Mouse (Mus musculus): ENCODE measurements around the gene Cyp2d10. TPM values are rescaled to one million over a fixed set of nuclear protein-coding genes. Genes with fewer than 3 reads are reported as not detected.
"Not testable (repeated sequence)": the region's sequence is repeated elsewhere in the genome, so short reads cannot be mapped to it uniquely, and the experiment has no call there.

Gene Cyp2d10
- polyA plus RNA-seq, 1 experiment: not detected

DNA sequence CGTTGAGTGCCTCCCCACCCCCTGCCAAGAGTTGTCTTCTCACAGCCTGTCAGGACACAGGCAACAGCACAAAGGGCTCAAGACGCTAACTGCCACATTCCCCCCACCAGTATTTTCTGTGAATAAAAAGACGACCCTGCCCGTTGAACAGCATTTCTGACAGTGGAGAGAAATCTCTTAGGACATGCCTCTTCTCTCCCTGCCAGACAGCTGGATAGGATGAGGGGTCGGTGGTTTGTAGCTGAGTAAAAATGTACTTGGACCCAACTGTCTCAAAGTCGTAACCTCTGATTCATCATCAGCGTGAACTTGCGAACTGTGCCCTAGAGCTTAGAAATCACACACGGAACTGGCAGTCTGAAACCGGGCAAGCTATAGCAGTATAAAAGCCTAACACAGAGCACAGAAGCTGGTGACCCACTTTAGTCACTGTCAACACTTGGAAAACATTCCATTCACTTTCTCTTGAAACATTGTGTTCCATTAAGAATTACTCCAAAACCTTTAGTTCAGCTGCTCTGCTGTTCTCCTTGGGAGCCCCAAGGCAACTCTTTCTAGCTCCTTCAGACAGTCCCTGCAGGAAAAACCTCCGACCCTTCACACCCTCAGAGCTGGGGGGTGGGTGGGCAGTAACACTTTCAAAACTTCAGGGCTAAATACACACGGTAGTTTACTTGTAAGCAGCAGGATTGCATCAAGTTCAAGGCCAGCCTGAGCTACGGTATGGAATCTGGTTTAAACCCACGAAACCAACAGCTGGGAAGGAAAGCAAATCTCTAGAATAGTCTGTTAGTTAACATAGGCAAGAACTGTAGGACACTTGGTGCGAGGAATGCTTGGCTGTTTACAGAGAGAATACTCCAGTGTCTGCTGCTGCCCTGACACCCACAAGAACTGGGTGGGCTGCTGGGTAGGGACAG, 28.5 kb downstream of the Cyp2d10 start:
- Histone ChIP-seq H3K4me3 (ENCODE audit: insufficient read depth, low read depth, low read length) (peak overlapping the region; percentile 87), H3K4me1 (ENCODE audit: control insufficient read depth, insufficient read depth, insufficient read length, low read length) (peaks cover 22% of the 10 kb centered on the region), H3K27ac (replicated peaks; ENCODE audit: low read depth, low read length) (peak overlapping the region; percentile 99)

DNA sequence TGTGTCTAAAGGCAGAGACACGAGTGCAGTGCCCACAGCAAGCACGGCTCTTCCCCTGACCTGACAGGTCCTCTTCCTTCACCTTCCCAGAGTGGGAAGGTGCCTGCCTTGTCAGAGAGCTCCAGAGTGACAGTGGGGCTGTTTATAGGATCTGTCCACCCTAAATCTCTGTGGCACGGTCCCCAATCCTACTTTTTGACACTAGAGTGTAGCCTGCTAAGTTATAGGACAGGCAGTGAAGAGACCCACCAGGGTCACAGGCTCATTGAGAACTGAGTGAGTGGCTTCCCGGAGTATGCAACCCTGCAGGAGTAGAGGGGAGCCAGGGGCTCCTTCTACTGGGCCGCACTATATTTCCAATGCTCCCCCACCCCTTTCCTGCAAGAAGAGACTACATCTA, 29.3 kb downstream of the Cyp2d10 start:
- Histone ChIP-seq H3K4me1 (ENCODE audit: control insufficient read depth, insufficient read depth, insufficient read length, low read length) (peaks cover 22% of the 10 kb centered on the region), H3K4me3 (ENCODE audit: insufficient read depth, low read depth, low read length) (peak overlapping the region; percentile 87), H3K27ac (replicated peaks; ENCODE audit: low read depth, low read length) (peak overlapping the region; percentile 99)

DNA sequence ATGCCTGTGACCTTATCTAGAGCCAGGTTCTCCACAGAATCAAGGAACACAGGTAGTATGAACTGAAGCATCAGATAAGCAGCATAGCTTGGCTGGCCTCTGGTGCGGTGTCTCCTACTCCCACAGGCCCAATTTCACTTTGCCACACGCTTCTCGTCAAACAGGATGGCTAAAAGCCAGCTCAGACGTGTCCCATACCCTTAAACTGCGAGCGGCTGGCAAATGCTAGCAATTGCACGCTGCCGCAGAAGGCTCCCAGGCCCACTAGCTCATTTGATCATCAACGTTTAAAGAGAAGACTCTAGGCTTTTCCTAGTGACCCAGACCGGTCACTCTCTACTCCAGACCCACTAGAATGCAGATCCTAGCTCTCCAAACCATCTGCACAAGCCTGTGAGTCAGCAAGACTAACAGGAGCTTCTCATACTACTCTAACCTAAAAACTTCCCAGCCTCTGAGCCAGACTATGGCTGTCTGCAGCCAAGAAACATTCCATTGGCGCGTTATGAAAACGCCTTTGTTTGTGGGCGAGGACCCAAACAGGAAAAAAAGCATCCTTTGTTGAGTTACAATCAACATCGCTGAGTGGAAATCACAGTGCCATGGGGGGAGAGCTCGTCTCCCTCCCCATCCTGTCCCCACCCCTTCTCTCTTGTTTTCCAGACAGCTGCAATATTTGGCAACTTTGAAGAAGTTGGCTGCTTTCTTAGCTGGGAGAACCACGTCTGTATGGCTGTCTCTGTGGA, 30.4 kb downstream of the Cyp2d10 start:
- Histone ChIP-seq H3K4me1 (ENCODE audit: control insufficient read depth, insufficient read depth, insufficient read length, low read length) (peaks cover 22% of the 10 kb centered on the region), H3K27ac (replicated peaks; ENCODE audit: low read depth, low read length) (peak overlapping the region; percentile 99), H3K4me3 (ENCODE audit: insufficient read depth, low read depth, low read length) (peak overlapping the region; percentile 9)

- Histone ChIP-seq H3K4me3 (ENCODE audit: insufficient read depth, low read depth, low read length) (no peak overlapping the region), H3K4me1 (ENCODE audit: control insufficient read depth, insufficient read depth, insufficient read length, low read length) (peaks cover 22% of the 10 kb centered on the region), H3K27ac (replicated peaks; ENCODE audit: low read depth, low read length) (peak overlapping the region; percentile 76)
These were observed 31.1 kb downstream of the Cyp2d10 start for GRCm38 (mm10) chr15:82375855-82376254.

DNA sequence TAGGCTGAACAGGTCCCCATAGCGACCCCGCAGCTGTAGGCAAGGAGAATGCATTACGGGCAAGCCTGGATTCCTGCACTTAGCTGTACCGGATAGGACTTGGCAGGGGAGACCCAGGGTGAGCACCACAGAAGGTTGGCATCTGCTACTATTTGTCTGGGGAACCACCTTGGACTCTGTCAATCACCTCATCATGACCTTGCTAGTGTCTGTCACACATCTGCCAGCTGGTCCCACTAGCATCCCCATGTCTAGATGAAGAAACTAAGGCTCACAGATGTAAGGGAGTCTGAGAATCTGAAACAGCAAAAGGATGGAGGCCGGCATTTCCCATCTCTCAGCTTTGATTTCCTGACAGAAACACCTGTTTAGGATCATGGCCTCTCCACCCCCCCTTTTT, 32.6 kb downstream of the Cyp2d10 start:
- H3K4me1 ChIP-seq (ENCODE audit: control insufficient read depth, insufficient read depth, insufficient read length, low read length): peaks cover 26% of the 10 kb centered on the region
- H3K4me3 ChIP-seq (ENCODE audit: insufficient read depth, low read depth, low read length): no peak overlapping the region
- no peak overlapping the region for H3K27ac ChIP-seq (replicated peaks; ENCODE audit: low read depth, low read length)

GRCm38 (mm10) chr15:82372991-82373390, 34.0 kb downstream of the Cyp2d10 start:
- H3K4me1 ChIP-seq (ENCODE audit: control insufficient read depth, insufficient read depth, insufficient read length, low read length): peaks cover 20% of the 10 kb centered on the region
- H3K27ac ChIP-seq (replicated peaks; ENCODE audit: low read depth, low read length): no peak overlapping the region
- H3K4me3 ChIP-seq (ENCODE audit: insufficient read depth, low read depth, low read length): no peak overlapping the region

GRCm38 (mm10) chr15:82372446-82372845, 34.5 kb downstream of the Cyp2d10 start:
- Histone ChIP-seq H3K27ac (replicated peaks; ENCODE audit: low read depth, low read length) (no peak overlapping the region), H3K4me1 (ENCODE audit: control insufficient read depth, insufficient read depth, insufficient read length, low read length) (peaks cover 15% of the 10 kb centered on the region), H3K4me3 (ENCODE audit: insufficient read depth, low read depth, low read length) (no peak overlapping the region)

- no peak overlapping the region for H3K4me3 ChIP-seq (ENCODE audit: insufficient read depth, low read depth, low read length)
- H3K4me1 ChIP-seq (ENCODE audit: control insufficient read depth, insufficient read depth, insufficient read length, low read length): peaks cover 3% of the 10 kb centered on the region
- no peak overlapping the region for H3K27ac ChIP-seq (replicated peaks; ENCODE audit: low read depth, low read length)
These were observed 38.1 kb downstream of the Cyp2d10 start for GRCm38 (mm10) chr15:82368851-82369250.

DNA sequence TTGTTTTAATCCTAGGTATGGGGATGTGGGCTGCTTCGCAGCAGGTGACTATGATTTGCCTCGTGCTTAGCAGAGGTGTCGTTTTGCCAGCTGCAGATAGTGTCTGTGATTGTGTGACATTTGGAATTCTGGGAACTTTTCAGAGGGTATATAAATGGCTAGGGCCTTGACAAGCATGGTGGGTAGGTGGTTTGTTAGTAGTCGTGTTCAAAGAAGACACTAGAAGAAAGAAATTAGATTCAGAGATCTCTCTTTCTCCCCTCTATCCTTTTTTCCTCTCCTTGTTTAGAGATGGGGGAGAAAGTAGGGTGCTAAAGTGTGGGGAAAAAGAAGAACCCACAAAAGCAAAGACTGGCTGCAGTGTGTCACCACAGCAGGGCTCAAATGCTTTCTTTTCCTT, 38.8 kb downstream of the Cyp2d10 start:
- H3K27ac ChIP-seq (replicated peaks; ENCODE audit: low read depth, low read length): no peak overlapping the region
- H3K4me1 ChIP-seq (ENCODE audit: control insufficient read depth, insufficient read depth, insufficient read length, low read length): peaks cover 3% of the 10 kb centered on the region
- H3K4me3 ChIP-seq (ENCODE audit: insufficient read depth, low read depth, low read length): no peak overlapping the region

- peak overlapping the region; percentile 88 for H3K27ac ChIP-seq (replicated peaks; ENCODE audit: low read depth, low read length)
These were observed 42.4 kb downstream of the Cyp2d10 start for GRCm38 (mm10) chr15:82364561-82364960.

DNA sequence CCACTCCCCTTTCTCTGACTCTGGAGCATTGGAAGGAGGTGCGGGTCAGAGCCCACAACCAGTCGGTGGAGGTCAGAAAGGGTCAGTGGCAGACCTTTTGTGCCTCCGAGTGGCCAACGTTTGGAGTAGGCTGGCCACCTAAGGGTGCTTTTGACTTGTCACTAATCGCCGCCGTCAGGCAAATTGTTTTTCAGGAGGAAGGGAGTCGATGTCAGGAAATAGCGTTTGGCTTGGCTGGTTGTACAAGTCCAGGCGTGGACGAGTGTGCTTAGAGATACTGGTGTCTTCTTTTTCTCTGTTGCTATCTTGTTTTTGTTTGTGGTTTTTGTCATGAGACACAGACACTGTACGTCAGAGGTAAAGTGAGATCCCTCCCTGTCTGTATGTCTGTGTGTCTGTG, 43.2 kb downstream of the Cyp2d10 start:
- not testable (repeated sequence) for H3K4me3 ChIP-seq (ENCODE audit: insufficient read depth, low read depth, low read length); H3K4me1 ChIP-seq (ENCODE audit: control insufficient read depth, insufficient read depth, insufficient read length, low read length); H3K27ac ChIP-seq (replicated peaks; ENCODE audit: low read depth, low read length)

More at GRCm38 (mm10) chr15:82364561-82364960, 42.4 kb downstream of the Cyp2d10 start:
- H3K4me3 ChIP-seq (ENCODE audit: insufficient read depth, low read depth, low read length): peak overlapping the region; percentile 64
- not testable (repeated sequence) for H3K4me1 ChIP-seq (ENCODE audit: control insufficient read depth, insufficient read depth, insufficient read length, low read length)

GRCm38 (mm10) chr15:82362234-82362633, 44.8 kb downstream of the Cyp2d10 start:
- no peak overlapping the region for H3K4me3 ChIP-seq (ENCODE audit: insufficient read depth, low read depth, low read length)
- H3K27ac ChIP-seq (replicated peaks; ENCODE audit: low read depth, low read length): peak overlapping the region; percentile 79
- peaks cover 14% of the 10 kb centered on the region for H3K4me1 ChIP-seq (ENCODE audit: control insufficient read depth, insufficient read depth, insufficient read length, low read length)

GRCm38 (mm10) chr15:82361459-82362018, 45.5 kb downstream of the Cyp2d10 start:
- H3K27ac ChIP-seq (replicated peaks; ENCODE audit: low read depth, low read length): peak overlapping the region; percentile 28
- peaks cover 14% of the 10 kb centered on the region for H3K4me1 ChIP-seq (ENCODE audit: control insufficient read depth, insufficient read depth, insufficient read length, low read length)
- no peak overlapping the region for H3K4me3 ChIP-seq (ENCODE audit: insufficient read depth, low read depth, low read length)

- peaks cover 14% of the 10 kb centered on the region for H3K4me1 ChIP-seq (ENCODE audit: control insufficient read depth, insufficient read depth, insufficient read length, low read length)
- H3K27ac ChIP-seq (replicated peaks; ENCODE audit: low read depth, low read length): peak overlapping the region; percentile 74
- peak overlapping the region; percentile 37 for H3K4me3 ChIP-seq (ENCODE audit: insufficient read depth, low read depth, low read length)
These were observed 48.3 kb downstream of the Cyp2d10 start for GRCm38 (mm10) chr15:82358431-82359260.

All from brown adipose tissue, adult 24 weeks (tissue).